Mouse (Mus musculus) CD4-positive, CD25-positive, alpha-beta regulatory T cell, adult 2 months (primary cell): Measurements from ENCODE around the gene Slc6a9.

ENCODE experiments used
- DNase-seq: peaks from one replicate; pipeline ENCODE4 v3.0.0-alpha.2; 2012; ENCODE audit warnings: low read depth, low spot score

Gene Slc6a9

DNA sequence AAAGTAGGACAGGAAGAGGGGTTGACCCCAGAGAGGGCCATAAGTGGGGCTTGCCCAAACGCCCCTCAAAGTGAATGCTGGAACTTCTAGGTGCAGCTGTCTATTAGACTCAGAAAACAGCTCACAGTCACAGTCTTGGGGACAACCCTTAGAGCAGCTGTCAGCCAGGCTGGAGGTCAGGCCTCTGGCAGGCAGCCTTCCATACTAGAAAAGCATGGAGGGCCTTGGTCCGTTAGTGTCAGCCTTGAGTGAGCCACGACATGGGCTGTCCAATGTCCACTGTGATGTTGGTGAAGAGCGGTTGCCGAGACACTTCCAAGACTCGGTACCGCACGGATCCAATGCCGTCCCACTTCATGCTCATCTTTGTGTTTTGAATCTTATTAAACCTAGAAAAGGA, 39.3 kb downstream of the Slc6a9 start:
- no peak for DNase-seq

GRCm38 (mm10) chr4:117878301-117878700, 44.0 kb downstream of the Slc6a9 start:
- no peak for DNase-seq

GRCm38 (mm10) chr4:117878703-117879102, 44.4 kb downstream of the Slc6a9 start:
- no peak for DNase-seq

DNA sequence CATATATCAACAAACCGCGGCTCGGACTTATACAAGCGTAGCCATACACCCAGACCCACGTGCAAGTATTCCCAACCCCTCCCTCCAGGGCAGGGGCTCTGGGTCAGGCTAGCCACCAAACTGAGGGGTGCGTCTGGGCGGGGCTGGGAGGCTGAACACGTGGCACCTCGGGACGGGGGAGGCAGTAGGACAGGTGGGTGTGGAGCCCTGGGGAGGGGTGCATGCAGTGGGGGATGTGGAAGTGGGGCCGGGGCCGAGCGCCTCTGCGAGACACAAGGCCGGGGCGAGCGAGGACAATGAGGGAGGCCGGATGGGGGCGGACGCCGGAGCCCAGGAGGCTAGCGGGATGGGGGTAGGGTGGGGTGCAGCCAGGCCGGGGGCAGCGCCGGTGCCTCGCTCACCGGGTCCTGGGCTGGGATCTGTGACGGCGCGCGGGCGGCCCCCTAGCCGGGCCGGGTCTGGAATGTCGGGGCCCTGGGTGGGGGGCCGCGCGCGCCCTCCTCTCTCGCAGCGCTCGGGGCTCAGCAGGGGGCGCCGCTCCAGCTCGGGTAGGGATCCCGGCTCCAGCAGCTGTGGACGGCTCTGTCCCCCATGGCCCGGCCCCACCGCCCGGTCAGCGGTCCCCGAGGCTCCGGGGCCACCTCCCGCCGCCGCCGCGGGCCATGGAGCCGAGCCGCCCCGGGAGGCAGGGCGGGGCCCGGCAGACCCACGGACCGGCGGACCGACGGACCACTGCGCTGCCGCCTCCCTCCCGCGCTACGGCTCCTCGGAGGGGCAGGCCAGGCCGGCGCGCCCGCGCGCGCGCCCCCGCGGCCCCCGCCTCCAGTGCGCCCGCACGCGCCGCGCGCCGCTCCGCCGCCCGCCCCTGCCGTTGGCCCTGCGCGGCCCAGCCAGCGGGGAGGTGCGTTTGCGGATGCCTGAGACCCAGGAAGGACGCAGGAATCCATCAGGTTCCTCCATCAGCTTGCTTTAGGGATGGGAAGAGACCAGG, 48.7 kb downstream of the Slc6a9 start, which contains the start of gene B4galt2:
Gene B4galt2 (minus strand): TSS at position 787 of the 991 bp plus-strand sequence.
- DNase-seq = no peak

DNA sequence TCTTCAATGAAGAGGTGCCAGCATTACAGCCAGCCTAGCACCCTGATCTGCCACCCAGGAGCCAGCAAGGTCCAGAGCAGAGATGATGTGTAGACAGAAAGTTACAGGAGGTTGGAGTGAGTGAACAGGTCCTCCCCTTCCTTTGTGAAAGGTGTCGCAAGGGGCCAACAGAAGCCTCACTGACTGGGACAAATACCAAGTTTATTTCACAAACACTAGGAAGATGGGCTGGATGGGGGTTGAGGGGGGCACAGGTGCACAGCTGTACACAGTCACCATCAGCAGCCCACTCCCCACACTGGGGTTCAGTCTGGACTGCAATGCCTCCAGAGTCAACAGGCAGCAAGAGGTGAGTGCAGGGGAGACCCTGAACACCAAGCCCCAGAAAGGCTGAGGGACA, 49.8 kb downstream of the Slc6a9 start:
- DNase-seq = no peak

- DNase-seq = no peak
Measured at GRCm38 (mm10) chr4:117885093-117885492, 50.8 kb downstream of the Slc6a9 start.

GRCm38 (mm10) chr4:117885994-117886393, 51.7 kb downstream of the Slc6a9 start:
- no peak for DNase-seq

DNA sequence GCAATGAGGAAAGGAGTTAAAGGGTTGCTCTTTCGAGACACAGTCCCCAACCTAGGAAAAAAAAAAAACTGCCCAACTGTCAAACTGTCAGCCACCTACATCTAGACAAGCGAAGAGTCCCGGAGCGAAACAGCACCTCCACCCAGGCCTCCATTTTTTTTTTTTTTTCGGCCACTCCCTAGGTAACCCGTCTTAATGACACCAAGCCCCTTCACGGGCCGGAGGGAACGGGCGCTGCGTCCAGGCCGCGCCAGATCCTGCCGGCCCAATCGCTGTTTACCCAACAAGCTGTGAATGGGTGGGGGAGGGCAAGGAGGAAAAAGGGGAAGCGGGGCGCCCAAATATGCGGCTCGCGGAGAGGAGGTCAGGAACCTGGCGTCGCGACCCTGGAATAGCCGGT, 52.3 kb downstream of the Slc6a9 start:
- peak; percentile 25 for DNase-seq

GRCm38 (mm10) chr4:117887133-117887532, 52.8 kb downstream of the Slc6a9 start, which contains the start of gene Atp6v0b:
Gene Atp6v0b (minus strand): TSS chr4:117887333.
- DNase-seq = peak; percentile 95

GRCm38 (mm10) chr4:117887920-117888319, 53.6 kb downstream of the Slc6a9 start:
- no peak for DNase-seq

DNA sequence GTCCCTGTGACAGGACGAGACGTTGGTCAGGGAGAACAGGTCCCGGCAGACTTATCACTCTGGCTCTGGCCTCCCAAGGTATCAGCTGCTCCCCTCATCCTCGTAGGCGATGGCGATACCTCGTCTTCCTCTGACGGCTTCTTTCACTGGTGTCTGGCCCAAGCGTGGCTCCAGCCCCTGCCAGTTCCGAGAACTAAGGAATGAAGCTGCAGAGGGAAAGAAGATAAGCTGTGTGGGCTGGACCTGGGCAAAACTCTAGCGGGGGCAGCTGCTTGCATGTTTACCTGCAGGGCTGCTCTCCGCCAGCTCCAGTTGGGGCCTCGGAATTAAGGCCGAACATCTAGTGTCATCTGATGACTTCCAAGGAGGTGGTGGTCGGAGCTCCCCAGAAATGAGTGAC, 55.2 kb downstream of the Slc6a9 start:
- no peak for DNase-seq

GRCm38 (mm10) chr4:117890031-117890430, 55.7 kb downstream of the Slc6a9 start:
- DNase-seq = no peak

DNA sequence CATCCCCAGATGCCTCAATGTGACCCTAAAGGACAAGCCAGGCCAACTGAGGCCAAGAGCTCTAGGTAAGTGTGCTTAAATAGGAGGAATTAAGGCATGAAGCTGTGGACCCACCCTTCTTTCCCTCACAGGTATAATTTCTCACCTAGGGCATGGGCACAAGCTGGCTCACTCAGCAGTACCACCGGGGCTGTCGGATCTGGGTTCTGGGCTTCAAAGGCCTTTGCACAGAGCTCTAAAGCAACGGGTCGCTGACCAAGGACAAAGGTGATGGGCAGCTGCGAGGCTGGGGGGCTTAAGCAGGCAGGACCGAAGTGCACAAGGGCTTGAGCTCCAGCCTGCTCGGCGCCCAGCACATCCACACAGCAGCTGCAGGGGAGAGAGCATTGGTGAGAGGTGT, 56.4 kb downstream of the Slc6a9 start:
- no peak for DNase-seq

GRCm38 (mm10) chr4:117891738-117892161, 57.4 kb downstream of the Slc6a9 start, which contains the start of gene Dph2:
Gene Dph2 (minus strand): TSS chr4:117892032.
- peak; percentile 89 for DNase-seq

GRCm38 (mm10) chr4:117893376-117893775, 59.1 kb downstream of the Slc6a9 start:
- DNase-seq = peak; percentile 70

GRCm38 (mm10) chr4:117894601-117895000, 60.3 kb downstream of the Slc6a9 start:
- DNase-seq = no peak

DNA sequence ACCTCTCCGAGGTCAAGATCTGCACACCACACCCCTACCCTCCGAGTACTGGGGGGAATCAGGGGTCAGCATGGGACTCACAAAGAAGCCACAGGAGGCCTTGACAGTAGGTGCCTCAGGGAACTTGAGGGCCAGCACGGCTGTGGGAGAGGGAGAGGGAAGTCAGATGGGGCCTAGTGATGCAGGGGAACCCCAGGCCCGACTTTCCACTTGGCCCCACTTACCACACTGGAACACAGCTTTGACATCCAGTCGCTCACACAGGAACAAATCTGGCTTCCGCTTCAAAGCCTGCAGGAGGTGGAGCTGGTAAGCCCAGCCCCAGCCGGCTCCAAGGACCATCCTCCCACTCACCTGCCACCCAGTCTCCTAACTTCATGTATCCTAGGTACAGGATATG, 61.0 kb downstream of the Slc6a9 start:
- no peak for DNase-seq

- DNase-seq = no peak
Measured at GRCm38 (mm10) chr4:117896031-117896430, 61.7 kb downstream of the Slc6a9 start.

DNA sequence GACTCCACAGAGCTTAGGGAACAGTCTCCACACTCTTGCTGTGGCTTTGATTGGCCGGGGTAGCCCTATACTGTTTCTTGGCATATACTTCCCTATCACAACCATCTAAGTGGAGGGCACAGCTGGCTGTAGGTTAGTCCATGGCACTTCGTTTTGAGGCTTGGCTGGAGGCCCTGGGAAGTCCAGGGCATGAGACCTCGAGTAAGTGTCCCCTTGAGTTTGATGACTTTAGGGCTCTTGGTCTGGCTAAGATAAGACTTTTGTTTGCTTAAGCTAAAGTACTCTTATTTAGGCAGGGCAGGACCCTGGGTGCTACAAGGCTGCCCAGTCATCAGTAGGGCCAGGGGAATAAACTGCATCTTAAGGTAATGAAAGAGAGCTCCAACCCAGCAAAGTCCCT, 63.8 kb downstream of the Slc6a9 start:
- DNase-seq = no peak

DNA sequence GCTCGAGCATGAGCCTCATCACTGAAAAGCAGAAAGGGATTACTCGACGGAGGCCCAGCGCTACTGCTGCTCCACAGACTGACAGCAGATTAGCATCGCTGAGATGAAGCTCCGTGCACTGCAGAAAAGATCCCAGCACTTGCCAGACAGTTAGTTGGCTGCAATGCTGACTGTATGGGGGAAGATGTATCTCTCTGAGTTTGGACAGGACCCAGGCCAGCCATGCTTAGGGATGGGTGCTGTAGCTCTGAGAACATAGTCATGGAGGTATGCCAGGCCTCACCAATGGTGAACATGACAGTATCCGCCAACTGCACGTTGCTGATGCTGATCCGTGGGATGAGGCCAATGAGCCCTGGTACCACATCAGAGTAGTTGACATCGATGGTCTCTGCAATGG, 69.8 kb downstream of the Slc6a9 start:
- DNase-seq = no peak

- DNase-seq = no peak
Measured at GRCm38 (mm10) chr4:117904761-117905160, 70.5 kb downstream of the Slc6a9 start.

- DNase-seq = no peak
Measured at GRCm38 (mm10) chr4:117906196-117906595, 71.9 kb downstream of the Slc6a9 start.

DNA sequence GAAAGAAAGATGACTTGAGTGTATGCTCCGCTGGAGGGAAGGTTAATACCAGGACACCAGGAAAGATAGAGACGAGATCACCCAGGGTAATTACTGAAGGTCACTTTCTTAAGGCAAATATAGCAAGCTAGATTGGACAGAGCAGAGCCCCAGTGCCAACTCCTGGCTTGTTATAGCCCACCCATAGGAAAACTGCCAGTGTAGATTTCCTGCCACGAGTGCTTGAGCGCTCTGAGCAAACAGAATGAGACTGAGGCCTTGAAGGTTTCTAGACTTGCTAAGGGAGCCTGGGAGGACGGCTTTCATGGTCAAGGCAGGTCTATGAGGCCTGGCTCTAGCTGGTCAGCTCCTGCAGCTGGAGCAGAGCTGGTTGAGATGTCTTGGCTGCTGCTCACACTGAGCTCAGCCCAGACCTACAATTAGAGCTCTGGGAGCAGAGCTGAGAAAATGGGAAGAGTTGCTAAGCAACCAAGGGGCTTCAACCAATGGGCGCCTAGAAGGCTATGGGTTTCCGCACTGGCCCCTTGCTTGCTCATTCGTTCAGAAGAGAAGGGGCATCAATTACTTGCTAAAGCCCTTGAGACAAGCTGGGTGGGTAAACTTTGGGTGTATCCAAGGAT, 74.6 kb downstream of the Slc6a9 start:
- no peak for DNase-seq
